Mouse (Mus musculus): ENCODE data around the gene Snapc3. TPM values are rescaled to one million over a fixed set of nuclear protein-coding genes. Genes with fewer than 3 reads are reported as not detected.
"Not testable (repeated sequence)": the region's sequence is repeated elsewhere in the genome, so short reads cannot be mapped to it uniquely, and the experiment has no call there.

Snapc3 gene
- polyA plus RNA-seq, 1 experiment from 2014 or later = 33.6 TPM

DNA sequence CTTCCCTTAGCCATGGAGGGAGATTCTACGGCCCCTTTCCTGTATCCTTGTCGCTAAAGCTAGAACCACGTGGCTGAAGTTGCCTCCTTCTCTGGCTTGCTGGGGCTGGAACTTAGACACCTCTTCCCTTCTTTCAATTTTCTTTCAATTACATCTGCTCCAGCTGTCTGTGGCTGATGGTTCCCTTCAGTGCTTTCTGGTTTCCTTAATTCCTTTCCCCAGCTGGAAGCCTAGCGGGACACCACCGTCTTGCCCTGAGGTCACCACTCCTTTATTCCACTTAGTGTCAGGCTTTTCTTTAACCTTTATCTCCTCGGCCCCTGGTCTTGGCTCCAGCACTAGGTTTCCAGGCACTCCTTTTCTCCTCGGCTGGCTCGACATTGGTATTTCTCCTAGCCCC lies 93.6 kb downstream of the Snapc3 start:
- Histone ChIP-seq H3K9me3 (no peaks in the 10 kb centered on the region), H3K4me1 (no peaks in the 10 kb centered on the region), H3K4me2 (no peak overlapping the region), H3K4me3 (replicated peaks) (no peak overlapping the region), H3K27ac (no peak overlapping the region), H3K36me3 (no peaks in the 10 kb centered on the region), H3K27me3 (replicated peaks) (no peaks in the 10 kb centered on the region), H3K9ac (no peak overlapping the region)
- no peak for ATAC-seq (ENCODE audit: insufficient read depth, low FRiP score, low read depth)
- 62% methylated on average over 8 of the region's 8 CpGs for WGBS

DNA sequence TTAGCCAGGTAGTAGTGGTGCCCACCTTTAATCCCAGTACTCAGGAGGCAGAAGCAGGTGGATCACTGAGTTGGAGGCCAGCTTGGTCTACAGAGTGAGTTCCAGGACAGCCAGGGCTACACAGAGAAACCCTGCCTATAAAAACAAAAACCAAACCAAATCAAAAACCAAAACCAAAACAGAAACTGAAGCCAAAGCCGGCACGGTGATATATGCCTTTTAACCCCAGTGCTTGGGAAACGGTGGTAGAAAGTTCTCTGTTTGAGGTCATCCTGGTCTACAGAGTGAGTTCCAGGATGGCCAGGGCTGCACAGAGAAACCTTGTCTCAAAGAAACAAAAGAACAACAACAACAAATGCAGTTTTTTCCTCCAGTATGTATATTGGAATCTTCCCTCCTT lies 94.7 kb downstream of the Snapc3 start:
- H3K4me2 ChIP-seq = no peak overlapping the region
- H3K36me3 ChIP-seq = no peaks in the 10 kb centered on the region
- H3K4me3 ChIP-seq (replicated peaks) = no peak overlapping the region
- no peaks in the 10 kb centered on the region for H3K27me3 ChIP-seq (replicated peaks)
- H3K9ac ChIP-seq = no peak overlapping the region
- ATAC-seq (ENCODE audit: insufficient read depth, low FRiP score, low read depth) = no peak
- WGBS = 83% methylated on average over 3 of the region's 3 CpGs
- no peak overlapping the region for H3K27ac ChIP-seq
- H3K9me3 ChIP-seq = no peaks in the 10 kb centered on the region
- H3K4me1 ChIP-seq = no peaks in the 10 kb centered on the region

DNA sequence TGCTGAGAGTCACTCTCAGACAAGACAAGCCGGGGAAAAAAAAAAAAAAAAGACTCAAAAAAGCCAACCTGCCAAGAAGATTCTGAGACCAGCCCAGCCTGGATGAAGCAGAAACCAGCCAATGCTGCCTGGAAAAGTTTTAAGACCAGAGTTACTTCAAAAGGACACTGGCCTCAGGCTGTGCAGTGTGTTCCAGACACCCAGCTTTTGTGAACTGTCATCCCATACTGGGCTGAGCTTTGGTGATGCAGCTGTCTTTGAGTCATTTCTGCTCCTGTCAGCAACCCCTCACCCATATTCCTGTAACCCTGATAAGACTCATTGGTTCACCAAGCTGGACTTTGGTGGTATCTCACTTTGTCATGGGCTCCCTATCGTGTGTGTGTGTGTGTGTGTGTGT lies 95.1 kb downstream of the Snapc3 start:
- no peak for ATAC-seq (ENCODE audit: insufficient read depth, low FRiP score, low read depth)
- H3K4me1 ChIP-seq = no peaks in the 10 kb centered on the region

DNA sequence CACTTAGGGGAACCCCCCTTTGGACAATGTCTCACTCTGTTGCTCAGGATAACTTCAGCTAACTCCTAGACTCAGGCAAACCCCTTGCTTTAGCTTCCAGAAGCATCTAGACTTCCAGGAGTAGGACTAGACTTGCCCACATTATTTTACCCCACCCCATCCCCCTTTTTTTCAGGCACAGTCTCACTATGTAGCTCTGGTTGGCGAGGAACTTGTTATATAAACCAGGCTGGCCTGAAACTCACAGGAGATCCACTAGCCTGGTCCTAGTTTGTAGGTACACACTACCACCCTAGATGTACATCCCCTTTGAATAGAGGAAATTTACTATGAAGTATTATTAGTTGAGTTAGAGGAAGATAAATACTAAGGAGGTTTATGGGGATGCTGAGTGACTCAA lies 96.7 kb downstream of the Snapc3 start:
- no peaks in the 10 kb centered on the region for H3K4me1 ChIP-seq
- 79% methylated on average over 1 of the region's 1 CpGs for WGBS
- H3K36me3 ChIP-seq = no peaks in the 10 kb centered on the region
- H3K27ac ChIP-seq = no peak overlapping the region
- no peak overlapping the region for H3K4me2 ChIP-seq
- no peak overlapping the region for H3K4me3 ChIP-seq (replicated peaks)
- H3K9ac ChIP-seq = no peak overlapping the region
- ATAC-seq (ENCODE audit: insufficient read depth, low FRiP score, low read depth) = no peak
- no peaks in the 10 kb centered on the region for H3K9me3 ChIP-seq
- H3K27me3 ChIP-seq (replicated peaks) = no peaks in the 10 kb centered on the region

More for the DNA sequence above, 95.1 kb downstream of the Snapc3 start:
- Histone ChIP-seq H3K9ac (no peak overlapping the region), H3K27me3 (replicated peaks) (no peaks in the 10 kb centered on the region), H3K36me3 (no peaks in the 10 kb centered on the region), H3K27ac (no peak overlapping the region), H3K4me3 (replicated peaks) (no peak overlapping the region), H3K9me3 (no peaks in the 10 kb centered on the region), H3K4me2 (no peak overlapping the region)
- WGBS = 55% methylated on average over 2 of the region's 2 CpGs

DNA sequence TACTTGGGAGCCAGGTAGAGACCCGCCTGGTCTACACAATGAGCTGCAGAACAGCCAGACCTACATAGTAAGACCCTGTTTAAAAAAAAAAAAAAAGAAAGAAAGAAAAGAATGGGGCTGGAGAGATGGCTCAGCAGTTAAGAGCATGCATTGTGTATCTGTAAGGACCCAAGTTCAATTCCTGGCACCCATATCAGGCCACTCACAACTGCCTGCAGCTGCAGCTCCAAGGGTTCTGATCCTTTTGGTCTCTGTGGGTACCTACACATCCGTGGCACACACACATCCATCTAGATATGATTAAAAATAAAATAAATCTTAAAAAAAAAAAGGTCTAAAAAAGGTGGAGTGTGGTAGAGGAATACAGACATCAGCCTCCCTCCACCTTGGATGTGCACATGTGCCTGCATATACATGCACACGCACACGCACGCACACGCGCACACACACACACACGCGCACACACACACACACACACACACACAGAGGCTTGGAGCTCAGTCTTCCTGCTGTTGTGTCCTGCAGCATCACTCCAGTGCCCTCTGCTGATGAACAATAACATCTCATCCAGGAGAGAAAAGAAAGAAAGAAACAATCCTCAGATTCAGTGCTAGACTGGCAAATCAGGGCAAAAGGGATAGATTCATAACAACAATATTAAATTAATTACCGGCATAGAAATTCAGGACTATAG lies 97.6 kb downstream of the Snapc3 start:
- H3K4me3 ChIP-seq (replicated peaks) = no peak overlapping the region
- no peaks in the 10 kb centered on the region for H3K36me3 ChIP-seq
- H3K27me3 ChIP-seq (replicated peaks) = no peaks in the 10 kb centered on the region
- no peak overlapping the region for H3K4me2 ChIP-seq
- no peaks in the 10 kb centered on the region for H3K4me1 ChIP-seq
- H3K9me3 ChIP-seq = no peaks in the 10 kb centered on the region
- 84% methylated on average over 10 of the region's 10 CpGs for WGBS
- no peak overlapping the region for H3K27ac ChIP-seq
- H3K9ac ChIP-seq = no peak overlapping the region
- ATAC-seq (ENCODE audit: insufficient read depth, low FRiP score, low read depth) = no peak

DNA sequence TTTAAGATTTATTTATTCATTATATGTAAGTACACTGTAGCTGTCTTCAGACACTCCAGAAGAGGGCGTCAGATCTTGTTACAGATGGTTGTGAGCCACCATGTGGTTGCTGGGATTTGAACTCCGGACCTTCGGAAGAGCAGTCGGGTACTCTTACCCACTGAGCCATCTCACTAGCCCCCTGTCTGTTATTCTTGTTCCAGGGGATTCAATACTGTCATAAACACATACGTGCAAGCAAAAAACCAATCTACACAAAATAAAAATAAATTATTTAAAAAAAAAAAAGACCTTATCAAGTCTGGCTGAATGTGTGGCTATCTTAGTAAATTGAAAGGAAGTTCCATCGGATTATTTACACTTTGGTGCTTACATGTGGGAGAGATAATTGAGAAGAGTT lies 98.6 kb downstream of the Snapc3 start:
- not testable (repeated sequence) for H3K27ac ChIP-seq; H3K9ac ChIP-seq; H3K4me2 ChIP-seq; H3K9me3 ChIP-seq; H3K27me3 ChIP-seq (replicated peaks); ATAC-seq (ENCODE audit: insufficient read depth, low FRiP score, low read depth); H3K4me3 ChIP-seq (replicated peaks); H3K4me1 ChIP-seq; H3K36me3 ChIP-seq
- 90% methylated on average over 5 of the region's 6 CpGs for WGBS

Other genes starting within 250 kb of the Snapc3 start
- 2.2 and 3.3 TPM in 2 replicates for gene Ttc39b, start 93.5 kb upstream of the Snapc3 start, polyA plus RNA-seq (2015; fragmentation: Nextera tagmentation; extraction: Ambion mirVana)
- 98.1 and 104 TPM in 2 replicates for gene Psip1, start 68.7 kb downstream of the Snapc3 start, polyA plus RNA-seq (2015; fragmentation: Nextera tagmentation; extraction: Ambion mirVana)
- 4.8 TPM in 2 replicates for gene Ccdc171, start 107.8 kb downstream of the Snapc3 start, polyA plus RNA-seq (2015; fragmentation: Nextera tagmentation; extraction: Ambion mirVana)